Comparison of ENCODE assay signal across 9 mouse cellular contexts in the genomic region with DNA sequence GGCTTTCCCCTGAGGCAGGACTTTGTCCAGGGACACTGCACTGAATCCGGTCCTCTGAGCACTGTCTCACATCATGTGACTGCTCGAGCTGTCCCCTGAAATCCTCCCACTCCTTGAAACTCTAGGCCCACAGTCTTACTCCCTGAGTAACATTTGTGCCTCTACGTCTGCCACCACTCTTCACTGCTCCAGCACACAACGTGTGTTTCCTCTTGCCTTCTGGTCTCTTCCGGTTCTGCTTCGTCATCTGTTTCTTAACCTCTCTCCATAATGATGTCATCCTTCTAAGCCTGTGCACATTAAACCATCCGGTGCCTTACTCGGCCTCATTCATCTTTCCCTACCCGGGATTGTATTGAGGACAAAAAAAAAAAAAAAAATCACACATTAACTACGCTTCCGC. TPM values are rescaled to one million over a fixed set of nuclear protein-coding genes. Genes with fewer than 3 reads are reported as not detected.
DNase-seq lines count a peak whose midpoint lies in the region; ATAC-seq lines count a peak whose summit lies in the region.
"Had no signal": no experiment of that assay in that cellular context is flagged by ENCODE, and none has a peak within 500 bp of the region (broad histone marks: within the 10 kb centered on the region; RNA-seq: fewer than 3 reads in every experiment).

No protein-coding gene starts in this region.

- intact Hi-C loops in heart, postnatal 36 days (cut with DNase I), result no loop called here

- H3K27ac ChIP-seq in forebrain, embryonic 16.5 days (ENCODE audit: low read length), result no peak overlapping the region
- H3K27ac ChIP-seq in liver, embryonic 13.5 days, result no peak overlapping the region

- H3K36me3 ChIP-seq in forebrain, embryonic 16.5 days (ENCODE audit: control insufficient read depth, insufficient read depth), result no peaks in the 10 kb centered on the region
- no peaks in the 10 kb centered on the region for H3K36me3 ChIP-seq in liver, embryonic 13.5 days

- 0 out of 2 replicates have a peak, but pooled peaks have one; percentile 3 for ATAC-seq in cerebellum, adult (ENCODE audit: insufficient number of reproducible peaks, low FRiP score, low TSS enrichment)
- peak; percentile 62 for ATAC-seq in forebrain, embryonic 16.5 days
- ATAC-seq in liver, embryonic 13.5 days (ENCODE audit: low read depth), result peak; percentile 24

- no peaks in the 10 kb centered on the region for H3K27me3 ChIP-seq in forebrain, embryonic 16.5 days (replicated peaks; ENCODE audit: control insufficient read depth, insufficient read depth, low read length)
- H3K27me3 ChIP-seq in liver, embryonic 13.5 days, result no peaks in the 10 kb centered on the region

- H3K4me2 ChIP-seq in forebrain, embryonic 16.5 days (ENCODE audit: low read length), result peak overlapping the region; percentile 17
- no peak overlapping the region for H3K4me2 ChIP-seq in liver, embryonic 13.5 days

- H3K4me1 ChIP-seq in forebrain, embryonic 16.5 days (replicated peaks; ENCODE audit: control insufficient read depth, insufficient read depth, low read length), result peaks cover 7% of the 10 kb centered on the region; the same call in 1 of the 2 replicates
- peaks cover 13% of the 10 kb centered on the region for H3K4me1 ChIP-seq in liver, embryonic 13.5 days (replicated peaks)

- no peak overlapping the region for H3K4me3 ChIP-seq in forebrain, embryonic 16.5 days (replicated peaks; ENCODE audit: low read length)
- H3K4me3 ChIP-seq in liver, embryonic 13.5 days (replicated peaks), result no peak overlapping the region

- H3K9ac ChIP-seq in forebrain, embryonic 16.5 days (replicated peaks; ENCODE audit: low read depth, low read length), result no peak overlapping the region
- no peak overlapping the region for H3K9ac ChIP-seq in liver, embryonic 13.5 days

- DNase-seq in cerebellum, adult 11 months, result no peak
- peak; percentile 44 for DNase-seq in 416B (ENCODE audit: low read depth)
- DNase-seq in liver, embryonic 13.5 days, result no peak
- DNase-seq in thymus, postnatal 36 days, result no peak
- no peak for DNase-seq in urinary bladder, adult 18-20 months (ENCODE audit: low spot score in 2 of 2)
- no peak for DNase-seq in heart, postnatal 36 days
- DNase-seq: layer of hippocampus, adult 9-11 months had no signal

- 30% methylated on average over 11 of the region's 11 CpGs for WGBS in forebrain, embryonic 16.5 days
- 38% methylated on average over 11 of the region's 11 CpGs for WGBS in liver, embryonic 13.5 days (ENCODE audit: insufficient replicate concordance)

- H3K9me3 ChIP-seq in forebrain, embryonic 16.5 days (ENCODE audit: control insufficient read depth, low read length), result no peaks in the 10 kb centered on the region
- no peaks in the 10 kb centered on the region for H3K9me3 ChIP-seq in liver, embryonic 13.5 days (replicated peaks)

RNA-seq across cellular contexts. Expression of a gene that starts 28.2 kb away (rescaled TPM):
- polyA plus RNA-seq in forebrain, embryonic 16.5 days (2015; fragmentation: Nextera tagmentation; extraction: Ambion mirVana), result 44.7 and 51.7 TPM in 2 replicates
- 4.4 and 6.5 TPM in 2 replicates for polyA plus RNA-seq in liver, embryonic 13.5 days (2015; fragmentation: Nextera tagmentation; extraction: Ambion mirVana)
- 1 to 10 TPM; 4.7 to 5.5 TPM for total RNA-seq in heart, postnatal 36 days (2021)

Comparison
In these comparisons a context has a peak if more than half of its experiments do, and no peak if none do; other contexts are left out.
1. ATAC-seq: peak in every context shown above with its lines; median percentile 62 in forebrain, embryonic 16.5 days; 24 in liver, embryonic 13.5 days; 3 in cerebellum, adult.